Mouse (Mus musculus): ENCODE measurements around the gene Mbd3.
A peak's percentile ranks its signal among the peaks of the same experiment; 100 is the strongest.

Mbd3 gene

DNA sequence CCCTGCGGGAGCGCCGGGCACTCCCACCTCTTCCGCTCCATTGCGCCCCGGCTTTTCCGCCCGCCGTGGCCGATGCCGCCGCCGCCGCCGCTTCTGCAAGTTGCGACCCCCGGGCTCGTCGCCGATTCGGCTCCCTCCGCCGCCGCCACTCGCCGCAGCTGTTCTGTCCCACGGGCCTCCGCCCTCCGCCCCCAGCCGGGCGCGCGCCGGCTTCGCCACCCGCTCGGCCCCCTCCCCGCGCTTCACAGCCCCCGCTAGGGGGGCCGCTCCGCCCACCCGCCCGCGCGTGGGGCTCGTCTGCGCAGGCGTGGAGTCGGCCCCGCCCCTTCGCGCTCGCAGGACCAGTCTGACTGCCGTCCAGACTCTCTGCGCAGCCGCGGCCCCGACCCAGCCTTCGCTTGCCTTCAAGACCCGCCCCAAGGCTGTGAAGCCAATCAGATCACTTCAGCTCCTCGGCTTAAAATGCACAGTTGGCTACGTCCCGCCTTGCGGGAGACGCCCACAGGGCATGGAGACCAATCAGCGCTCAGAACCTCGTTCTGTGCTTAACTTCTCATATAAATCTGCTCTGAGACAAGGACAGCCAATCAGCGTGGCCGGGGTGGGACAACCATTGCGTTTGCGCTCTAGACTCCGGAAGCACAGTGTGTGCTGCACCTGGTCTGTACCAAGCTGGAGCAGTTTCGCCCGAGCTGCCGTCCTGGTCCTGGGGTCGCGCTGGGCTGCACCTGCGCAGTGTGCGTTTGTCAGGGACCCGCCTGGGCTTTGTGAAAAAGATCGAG is at the start of gene Mbd3:
TSS of gene Mbd3 (minus strand) at position 360 of the 782 bp plus-strand sequence.
- DNase-seq: peak; percentile 99

DNA sequence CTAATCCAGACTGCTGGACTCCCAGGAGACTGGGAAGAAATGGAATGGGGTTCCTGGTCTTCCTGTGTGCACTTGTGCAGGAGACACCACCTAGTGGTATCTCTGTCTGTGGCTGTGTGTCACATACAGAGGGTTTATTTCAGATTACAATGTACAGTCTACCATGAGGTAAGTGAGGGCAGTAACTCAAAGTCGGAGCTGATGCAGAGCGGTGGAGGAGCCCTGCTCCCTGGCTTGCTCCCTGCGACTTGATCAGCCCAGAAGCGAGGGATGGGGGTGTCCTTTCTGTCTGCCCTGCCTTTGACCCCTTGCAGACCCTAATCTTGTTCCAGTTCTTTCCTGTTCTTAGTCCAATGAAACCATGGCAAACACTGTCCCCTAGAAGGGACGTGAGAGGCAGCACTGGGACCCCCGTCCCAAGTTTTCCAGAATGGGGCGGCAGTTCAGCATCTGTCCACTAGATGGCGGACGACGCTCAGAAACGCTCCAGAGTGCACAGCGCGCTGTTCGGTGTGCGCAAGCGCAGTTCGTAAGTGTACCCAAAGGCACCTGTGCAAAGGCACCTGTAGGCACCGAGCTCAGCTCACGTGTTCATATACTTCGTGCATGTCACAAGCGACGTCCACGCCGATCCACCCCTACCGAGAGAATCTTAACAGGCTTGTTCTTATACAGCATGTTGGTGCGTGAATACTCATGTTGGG is 46.7 kb upstream of the Mbd3 start:
- peak; percentile 86 for DNase-seq

DNA sequence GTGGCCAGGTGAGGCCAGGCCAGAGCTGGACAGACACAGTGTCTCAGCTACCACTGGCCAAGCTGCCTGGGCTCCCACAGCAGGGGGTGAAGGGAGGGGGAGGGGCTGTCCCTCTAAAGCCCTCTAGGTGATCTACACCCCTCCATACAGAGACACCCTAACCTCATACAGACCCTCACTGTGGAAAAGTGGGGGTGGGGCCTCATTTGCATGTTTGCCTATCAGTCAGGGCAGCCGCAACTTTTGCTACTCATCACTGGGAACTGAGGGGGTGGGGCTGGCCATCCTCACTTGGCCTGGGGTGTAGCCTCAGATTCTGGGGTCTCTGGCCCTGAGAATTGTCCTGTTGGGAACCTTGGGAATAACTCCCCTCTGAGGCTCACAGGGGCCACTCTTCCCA is 45.7 kb upstream of the Mbd3 start:
- no peak for DNase-seq

DNA sequence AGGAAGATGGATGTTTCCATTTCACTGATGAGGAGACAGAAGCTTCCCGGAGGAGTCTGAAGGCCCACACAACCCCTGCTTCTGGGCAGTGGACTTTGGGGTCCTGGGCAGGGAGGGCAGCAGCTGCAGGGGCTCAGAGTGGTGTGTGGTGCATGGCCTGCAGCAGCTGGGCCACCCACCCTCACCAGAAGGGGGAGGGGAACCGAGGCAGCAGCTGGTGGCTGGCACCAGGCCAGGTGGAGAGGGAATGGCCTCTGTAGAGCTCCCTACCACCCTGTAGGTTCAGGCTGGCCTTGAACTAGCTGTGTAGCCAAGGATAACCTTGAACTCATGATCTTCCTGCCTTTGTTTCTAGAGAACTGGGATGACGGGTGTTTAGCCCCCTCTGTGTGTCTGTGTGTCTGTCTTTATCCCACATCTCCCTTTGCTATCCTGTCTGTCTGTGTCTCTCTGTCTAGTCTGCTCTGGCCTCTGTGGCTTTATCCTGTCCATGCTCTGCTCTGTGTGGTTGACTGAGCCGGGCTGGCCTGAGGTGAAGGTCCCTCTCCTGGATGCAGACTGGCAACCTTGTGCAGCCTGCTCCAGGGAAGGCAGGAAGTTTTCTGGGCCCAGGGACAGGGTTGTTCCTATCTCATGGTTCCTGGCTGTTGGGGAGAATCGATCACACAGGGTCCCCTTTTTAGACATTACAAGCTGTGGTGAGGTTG is 45.1 kb upstream of the Mbd3 start:
- DNase-seq: peak; percentile 39

DNA sequence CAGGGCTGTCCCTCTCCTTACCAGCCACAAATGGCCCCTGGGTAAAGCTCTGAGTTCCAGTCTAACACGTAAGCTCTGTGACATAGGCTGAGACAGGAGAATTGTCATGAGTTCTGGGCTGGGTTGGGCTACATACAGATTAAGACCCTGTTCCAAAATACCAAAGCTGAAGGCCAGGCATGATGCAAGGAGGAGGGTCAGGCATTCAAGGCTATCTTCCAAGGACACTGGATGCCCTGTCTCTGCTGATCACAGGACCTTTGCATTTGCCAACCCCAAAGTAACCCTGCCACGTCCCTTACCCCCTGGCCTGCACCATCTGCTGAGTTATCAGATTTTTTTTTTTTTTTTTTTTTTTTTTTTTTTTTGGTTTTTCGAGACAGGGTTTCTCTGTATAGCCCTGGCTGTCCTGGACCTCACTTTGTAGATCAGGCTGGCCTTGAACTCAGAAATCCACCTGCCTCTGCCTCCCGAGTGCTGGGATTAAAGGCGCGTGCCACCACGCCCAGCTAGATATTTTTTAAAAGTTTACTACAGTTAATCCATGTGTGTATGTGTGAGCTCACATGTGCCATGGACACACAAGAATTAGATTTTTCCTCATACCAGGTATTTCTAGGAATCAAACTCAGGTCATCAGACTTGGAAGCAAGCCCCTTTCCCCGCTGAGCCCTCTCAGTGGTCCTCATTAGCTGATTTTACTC is 44.4 kb upstream of the Mbd3 start:
- no peak for DNase-seq

DNA sequence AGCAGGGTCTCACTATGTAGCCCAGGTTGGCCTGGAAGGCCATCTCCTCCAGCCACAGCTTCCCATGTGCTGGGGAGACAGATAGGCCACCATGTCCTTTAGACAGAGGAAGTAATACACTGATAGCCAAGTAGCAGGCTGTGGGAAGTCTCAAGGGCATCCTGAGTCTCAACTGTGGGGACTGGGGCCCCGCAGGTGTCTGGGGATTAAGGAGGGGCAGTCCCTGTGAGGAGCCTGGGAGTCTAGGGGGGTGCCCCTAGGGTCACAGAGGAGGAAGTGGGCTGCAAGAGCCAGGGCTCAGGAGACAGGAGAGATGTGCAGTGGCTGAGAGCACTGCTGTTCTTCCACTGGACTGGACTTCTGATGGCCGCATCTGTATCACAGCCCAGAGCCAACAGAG is 43.6 kb upstream of the Mbd3 start:
- DNase-seq: no peak

DNA sequence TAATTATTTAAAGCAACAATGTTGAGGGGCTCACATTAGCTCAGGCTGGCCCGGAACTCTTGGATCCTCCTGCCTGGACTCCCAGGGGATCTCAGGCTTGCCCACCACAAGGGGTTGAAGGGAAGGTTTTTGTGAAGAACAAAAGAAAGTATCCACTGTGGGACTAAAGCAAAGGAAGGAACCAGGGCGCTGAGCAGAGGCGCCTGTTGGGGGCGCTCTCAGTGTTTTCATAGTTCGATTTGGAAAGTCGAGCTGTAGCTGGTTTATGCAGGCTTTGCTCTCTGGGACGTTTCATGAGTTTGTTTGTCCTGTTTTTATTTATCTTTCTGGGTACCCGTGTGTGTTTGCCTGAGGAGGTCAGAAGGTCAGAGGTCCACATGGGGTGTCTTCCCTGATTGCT is 42.2 kb upstream of the Mbd3 start:
- no peak for DNase-seq

DNA sequence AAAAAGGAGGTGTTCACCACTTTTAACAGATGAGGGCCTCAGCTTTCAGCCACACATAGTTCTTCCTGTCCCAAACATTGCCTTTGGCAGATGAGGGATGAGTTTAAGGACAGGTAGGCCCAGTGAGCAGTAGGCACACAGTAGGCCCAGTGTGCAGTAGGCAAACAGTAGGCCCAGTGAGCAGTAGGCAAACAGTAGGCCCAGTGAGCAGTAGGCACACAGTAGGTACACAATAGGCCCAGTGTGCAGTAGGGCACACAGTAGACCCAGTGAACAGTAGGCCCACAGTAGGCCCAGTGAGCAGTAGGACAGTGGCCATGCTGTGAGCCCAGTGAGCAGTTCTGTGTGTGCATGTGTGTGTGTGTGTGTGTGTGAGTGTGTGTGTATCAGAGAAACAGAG is 40.7 kb upstream of the Mbd3 start:
- no peak for DNase-seq

DNA sequence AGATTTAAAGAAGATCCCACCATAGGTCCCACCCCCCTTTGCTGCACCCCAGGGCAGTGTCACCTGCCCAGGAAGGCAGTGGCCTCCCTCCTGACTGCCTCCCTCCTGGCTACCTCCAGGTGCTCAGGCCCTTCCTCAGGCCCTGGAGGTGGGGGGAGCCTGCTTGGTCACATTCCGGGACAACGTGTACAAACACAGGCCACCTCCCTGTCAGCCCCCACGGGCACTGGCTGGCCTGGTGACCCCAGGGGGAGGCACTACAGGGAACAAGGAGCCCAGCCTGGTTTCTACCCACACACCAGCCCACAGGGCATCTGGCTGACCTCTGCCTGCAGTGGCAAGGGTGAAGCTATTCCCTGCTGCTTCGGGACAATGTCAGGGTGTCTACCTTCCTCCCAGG is 38.6 kb upstream of the Mbd3 start:
- DNase-seq: no peak

DNA sequence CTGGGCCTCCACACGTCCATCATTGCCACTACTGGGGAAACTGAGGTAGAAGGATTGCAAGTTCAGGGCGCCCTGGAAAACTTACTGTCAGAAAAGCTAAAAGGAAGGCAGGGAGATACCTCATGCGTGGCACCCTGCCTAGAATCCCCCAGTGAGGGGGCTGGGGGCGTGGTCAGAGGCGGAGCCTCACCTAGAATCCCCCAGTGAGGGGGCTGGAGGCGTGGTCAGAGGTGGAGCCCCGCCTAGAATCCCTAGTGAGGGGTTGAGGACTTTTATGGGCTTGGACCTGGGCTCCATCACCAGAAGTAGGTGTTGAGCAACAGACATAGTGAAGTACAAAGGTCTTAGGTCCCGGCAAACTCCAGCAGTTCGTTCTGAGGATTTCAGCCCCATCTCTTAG is 36.9 kb upstream of the Mbd3 start:
- no peak for DNase-seq

DNA sequence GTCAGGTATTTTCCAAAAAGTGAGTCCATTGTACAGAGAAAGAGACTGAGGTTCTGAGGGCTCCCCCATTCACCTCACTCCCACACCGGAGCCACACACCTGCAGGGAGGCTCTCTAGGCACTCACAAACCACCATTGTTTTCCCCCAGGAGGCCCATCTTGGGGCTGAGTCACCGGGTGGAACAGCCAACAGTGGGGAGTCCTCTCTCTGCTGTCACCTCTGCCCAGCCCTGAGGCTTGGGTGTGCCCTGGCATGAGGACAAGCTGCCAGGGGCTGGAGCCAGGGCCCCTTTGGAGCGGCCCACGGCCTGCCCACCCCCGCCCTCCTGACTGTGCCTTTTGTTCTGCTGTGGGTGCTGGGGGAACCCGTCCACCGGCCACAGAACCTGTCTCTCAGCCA is 36.4 kb upstream of the Mbd3 start:
- DNase-seq: no peak

DNA sequence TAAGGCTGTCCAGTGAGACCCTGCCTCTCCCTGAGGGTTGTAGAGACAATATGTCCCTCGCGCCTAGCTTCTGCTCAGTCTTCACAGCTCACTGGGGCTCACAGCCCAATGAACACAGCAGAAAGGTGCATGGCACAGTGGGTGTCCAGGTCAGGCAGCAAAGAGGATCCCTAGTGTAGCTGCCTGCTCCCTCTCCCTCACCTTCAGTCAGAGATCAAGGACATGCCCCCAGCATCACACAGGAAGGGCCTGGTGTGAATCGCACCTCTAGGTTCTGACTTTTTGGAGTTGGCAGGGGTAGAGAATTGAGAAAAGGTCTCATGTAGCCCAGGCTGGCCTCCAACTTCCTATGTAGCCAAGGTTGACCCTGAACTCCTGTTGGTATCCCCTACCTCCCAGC is 35.5 kb upstream of the Mbd3 start:
- DNase-seq: no peak

DNA sequence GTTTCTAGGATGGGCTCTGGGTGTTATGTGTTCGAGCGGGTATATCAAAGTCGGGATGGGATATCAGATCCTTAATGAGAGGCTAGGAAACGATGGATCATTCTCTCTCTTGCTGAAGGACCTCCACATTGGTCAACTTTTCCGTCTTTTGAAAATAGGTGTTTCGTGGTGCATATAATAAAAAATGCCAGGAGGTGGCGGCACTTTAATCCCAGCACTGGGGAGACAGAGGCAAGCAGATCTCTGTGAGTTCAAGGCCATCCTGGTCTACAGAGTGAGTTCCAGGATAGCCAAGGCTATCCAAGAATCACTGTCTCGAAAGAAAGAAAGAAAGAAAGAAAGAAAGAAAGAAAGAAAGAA is 34.9 kb upstream of the Mbd3 start:
- no peak for DNase-seq

DNA sequence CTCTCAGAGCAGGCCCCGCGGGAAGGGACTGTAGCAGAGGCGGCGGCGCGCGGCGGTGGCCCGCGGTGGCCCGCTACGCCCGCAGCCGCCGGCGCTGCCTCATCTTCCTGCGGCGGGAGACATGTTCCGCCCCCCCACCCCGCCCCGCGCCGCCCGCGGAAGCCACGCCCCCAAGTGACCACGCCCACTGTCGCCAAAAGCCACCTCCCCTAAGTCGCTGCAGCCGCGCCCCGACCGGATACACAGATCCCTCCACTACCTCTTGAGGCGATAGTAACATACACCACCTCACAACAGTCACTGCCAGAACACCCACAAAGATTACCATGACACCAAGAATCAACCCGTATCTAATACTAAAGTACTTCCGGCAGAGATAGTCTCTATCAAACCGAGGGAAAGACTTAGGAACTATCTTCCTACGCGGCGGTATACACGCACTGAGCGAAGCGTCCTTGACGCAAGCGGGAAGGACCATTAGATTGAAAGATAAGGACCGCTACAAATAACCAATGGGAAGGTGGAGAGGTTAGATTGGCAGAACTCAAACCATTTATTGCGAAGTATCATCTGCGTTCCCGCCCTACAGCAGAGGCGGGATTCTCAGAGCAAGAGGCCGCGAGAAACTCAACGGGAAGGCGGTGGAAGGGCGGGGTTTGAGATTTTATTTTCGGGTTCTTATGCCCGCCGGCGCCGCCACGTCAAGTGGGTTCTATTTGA is 34.3 kb upstream of the Mbd3 start, which contains the start of gene Tcf3:
TSS of gene Tcf3 (minus strand) at position 135 of the 720 bp plus-strand sequence.
- peak; percentile 95 for DNase-seq

DNA sequence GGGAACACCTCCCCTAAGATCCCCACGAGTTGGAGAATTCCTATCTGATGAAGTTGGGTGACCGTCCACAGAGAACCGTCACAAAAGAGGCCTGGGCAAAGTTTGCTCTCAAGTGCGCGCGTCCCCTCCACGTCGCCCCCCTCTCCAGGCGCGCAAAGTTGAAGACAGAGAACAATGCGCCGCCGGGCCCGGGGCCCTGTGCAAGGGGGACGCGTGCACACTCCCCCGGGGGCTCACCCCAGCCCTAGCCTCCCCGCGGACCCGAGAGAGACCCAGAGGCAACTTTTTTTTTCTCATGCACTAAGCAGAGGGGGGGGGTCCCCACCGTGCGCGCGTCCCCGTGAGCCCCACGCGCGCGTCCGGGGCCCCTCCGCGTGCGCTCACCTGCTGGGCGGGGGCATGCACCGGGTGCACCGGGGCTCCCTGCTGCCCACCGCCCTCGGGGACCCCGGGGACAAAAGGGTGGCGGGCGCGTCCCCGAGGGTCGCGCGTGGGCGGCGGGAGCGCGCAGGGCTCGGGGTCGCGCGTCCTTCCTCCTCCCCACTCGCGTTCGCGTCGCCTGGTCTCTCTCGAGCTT is 33.7 kb upstream of the Mbd3 start:
- DNase-seq: peak; percentile 35

DNA sequence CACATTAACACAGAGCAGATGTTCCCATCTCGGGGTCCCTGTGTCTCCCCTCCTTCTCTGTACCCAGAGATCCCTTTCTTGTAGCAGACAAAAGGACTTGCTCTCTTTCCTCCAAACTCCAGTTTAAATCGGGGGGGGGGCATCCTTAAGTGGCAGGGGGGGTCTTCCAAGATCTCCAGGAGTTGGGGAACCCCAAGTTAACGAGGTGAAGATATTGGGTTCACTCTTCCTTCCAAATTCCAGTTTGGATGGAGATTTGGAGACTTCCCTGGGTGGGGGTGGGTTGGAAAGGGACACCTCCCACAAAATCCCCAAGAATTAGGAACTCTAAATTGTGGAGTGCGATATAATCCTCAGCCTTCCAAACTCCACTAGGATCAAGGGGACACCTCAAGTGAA is 33.0 kb upstream of the Mbd3 start:
- no peak for DNase-seq

DNA sequence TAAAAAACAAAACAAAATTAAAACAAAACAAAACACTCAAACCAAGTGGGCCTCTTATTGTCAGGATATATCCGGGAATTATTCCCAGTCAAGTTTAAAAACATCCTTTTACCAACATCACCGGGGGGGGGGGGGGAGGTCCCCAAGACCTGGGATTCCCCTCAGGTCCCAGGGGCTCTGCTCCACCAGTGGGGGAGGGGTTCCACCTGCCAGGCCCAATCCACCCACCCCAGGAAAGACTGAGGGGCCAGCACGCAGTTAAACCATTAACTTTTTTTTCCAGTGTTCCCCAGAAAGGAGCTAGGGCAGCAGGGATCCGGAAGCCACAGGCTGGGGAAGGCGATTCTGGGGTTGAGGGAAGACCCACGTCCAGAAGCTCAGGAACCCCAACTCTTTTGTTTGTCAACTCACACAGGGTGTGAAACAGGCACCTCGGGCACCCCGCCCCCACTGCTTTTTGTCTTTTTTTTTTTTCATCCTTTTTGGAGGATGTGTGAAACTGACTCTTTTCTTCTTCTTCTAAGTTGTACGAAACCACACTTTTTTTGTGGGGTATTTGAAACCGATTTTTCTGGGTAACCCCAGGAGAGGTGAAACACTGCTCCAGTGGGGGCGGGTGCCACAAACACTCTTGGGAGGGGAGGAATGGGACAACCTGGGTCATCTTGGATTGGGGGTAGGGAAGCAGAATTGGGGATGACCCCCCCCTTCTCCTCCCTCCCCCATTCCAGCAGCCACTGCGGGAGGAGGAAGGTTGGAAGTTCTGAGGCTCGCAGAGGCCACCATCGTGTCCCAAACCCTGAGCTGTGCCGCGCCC is 32.4 kb upstream of the Mbd3 start:
- no peak for DNase-seq

DNA sequence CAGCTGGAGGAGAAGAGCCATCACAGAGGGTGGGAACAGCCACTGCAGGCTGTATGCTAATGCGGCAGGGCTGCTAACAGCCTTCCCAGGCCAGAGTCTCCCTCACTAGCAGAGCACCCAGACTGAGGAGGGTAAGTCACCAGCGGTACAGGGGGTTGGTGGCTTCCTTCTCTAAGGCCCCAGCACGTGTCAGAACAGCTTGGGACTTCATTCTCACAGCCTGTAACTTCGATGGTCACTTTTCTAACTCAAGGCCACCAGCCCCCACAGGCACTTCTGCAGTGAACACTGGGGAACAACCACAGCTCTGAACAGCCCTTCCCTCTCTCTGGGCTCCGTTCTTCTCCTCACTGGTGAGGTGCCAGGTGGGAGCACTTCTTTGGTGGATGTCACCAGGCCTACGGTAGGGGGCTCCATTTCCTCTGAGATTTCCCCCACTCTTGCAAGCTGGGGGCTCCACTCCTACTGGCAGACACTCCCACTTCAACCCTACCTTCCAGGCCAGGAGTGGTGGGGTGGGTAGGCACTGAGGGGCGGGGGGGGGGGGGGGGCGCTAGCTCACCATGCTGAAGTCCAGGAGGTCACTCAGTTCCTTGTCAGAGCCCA is 31.1 kb upstream of the Mbd3 start:
- no peak for DNase-seq

DNA sequence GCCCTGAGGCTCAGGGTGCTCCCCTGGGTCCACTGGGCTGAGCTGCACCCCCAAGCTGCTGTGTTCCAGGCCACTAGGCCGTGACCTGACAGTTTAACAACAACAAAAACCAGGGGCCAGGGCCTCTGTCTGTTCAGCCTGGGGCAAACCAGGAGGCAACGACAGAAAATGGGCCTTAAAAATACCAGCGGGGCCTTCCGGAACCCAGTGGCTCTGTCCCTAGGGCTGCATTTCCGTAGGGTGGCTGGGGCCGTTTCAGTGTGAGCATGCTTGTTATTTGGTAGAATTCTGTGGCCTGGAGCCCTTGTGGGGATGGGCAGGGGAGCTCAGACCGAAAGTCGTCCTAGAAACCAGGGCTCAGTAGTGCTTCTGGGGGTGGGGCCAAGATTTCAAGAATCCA is 30.4 kb upstream of the Mbd3 start:
- DNase-seq: no peak

DNA sequence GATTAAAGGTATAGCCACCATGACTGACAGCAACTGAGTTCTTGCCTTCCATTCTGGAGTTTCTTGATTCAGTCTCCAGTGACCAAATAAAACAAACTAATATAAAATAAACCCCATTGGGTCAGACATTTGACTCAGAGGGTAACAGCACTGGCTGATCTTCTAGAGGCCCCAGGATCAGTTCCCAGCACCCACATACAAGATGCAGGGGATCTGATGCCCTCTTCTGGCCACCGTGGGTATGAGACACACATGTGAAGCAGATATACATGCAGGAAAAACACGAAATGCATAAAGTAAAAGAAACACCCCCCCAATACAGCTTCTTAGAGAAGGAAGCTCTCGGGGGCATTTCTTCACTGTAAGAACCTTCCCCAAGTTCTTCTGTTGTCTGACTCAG is 25.7 kb upstream of the Mbd3 start:
- DNase-seq: no peak

DNA sequence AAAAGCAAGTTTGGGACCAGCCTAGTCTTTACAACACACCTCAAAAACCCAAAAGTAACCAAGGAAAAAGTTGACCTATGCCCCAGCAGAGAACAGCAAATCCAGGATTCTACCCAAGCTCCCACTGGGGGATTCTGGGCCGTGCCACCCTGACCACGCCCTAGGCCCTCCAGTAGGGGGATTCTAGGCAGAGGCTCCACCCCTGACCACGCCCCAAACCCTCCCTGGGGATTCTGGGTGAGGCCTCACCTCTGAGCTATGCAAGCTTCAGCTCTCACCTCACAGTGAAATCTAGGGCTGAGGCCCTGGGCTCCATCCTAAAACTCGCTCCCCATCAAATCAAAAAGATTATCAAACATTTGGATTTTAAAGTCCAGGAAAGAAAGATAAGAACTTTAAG is 24.2 kb upstream of the Mbd3 start:
- no peak for DNase-seq

Data from lung, postnatal 14 days (tissue).